Mouse (Mus musculus) common myeloid progenitor, adult 5-6 weeks (primary cell): ENCODE measurements around the gene C1qtnf9. TPM values are rescaled to one million over a fixed set of nuclear protein-coding genes. Genes with fewer than 3 reads are reported as not detected.

Experiments used
- total RNA-seq: library from RNA; stranded (forward); fragments of 200-1000, 187-1606 nt; gene quantifications from 2 replicates; pipeline ENCODE4 v1.2.3, GENCODE M21; 2017

C1qtnf9 gene
- total RNA-seq, 1 experiment from 2014 or later, result not detected

Other genes starting within 250 kb of the C1qtnf9 start
- 10.4 and 16.7 TPM in 2 replicates for gene Spata13, start 134.1 kb upstream of the C1qtnf9 start, total RNA-seq
- 21.7 and 24.5 TPM in 2 replicates for gene Mipep, start 16.4 kb downstream of the C1qtnf9 start, total RNA-seq